ENCODE assay signal across 8 mouse cellular contexts in genomic region chr2:160717269-160717668, GRCm38 (mm10). TPM values are rescaled to one million over a fixed set of nuclear protein-coding genes. Genes with fewer than 3 reads are reported as not detected.
A peak's percentile ranks its signal among the peaks of the same experiment; 100 is the strongest.
DNase-seq lines count a peak whose midpoint lies in the region; ATAC-seq lines count a peak whose summit lies in the region.

No protein-coding gene starts in this region.

- intact Hi-C loops in left cerebral cortex, postnatal 4 days (cut with DNase I), result loop anchor here (5.0 kb wide), 1 partner anchor 170 kb away; no protein-coding TSS in a partner anchor

- DNase-seq in adrenal gland, postnatal 36 days, result peak; percentile 49 to 65
- no peak for DNase-seq in adrenal gland, postnatal 4 days (ENCODE audit: low spot score in 2 of 2)
- DNase-seq in left cerebral cortex, postnatal 4 days, result peak; percentile 57
- DNase-seq in left cerebral cortex, adult 11 months (ENCODE audit: low spot score), result no peak
- DNase-seq in ZHBTc4 (ENCODE audit: low read depth, low spot score), result peak; percentile 76
- DNase-seq in thymus, postnatal 4 days, result peak; percentile 81
- DNase-seq in right cerebral cortex, postnatal 10 days (ENCODE audit: low spot score in 2 of 2), result no peak

- peak; percentile 56 for ATAC-seq in inflammation-experienced regulatory T-cells, adult 6 months

RNA-seq across cellular contexts. Expression of gene Plcg1, which starts 13.8 kb away (rescaled TPM):
- 10 to 100 TPM; 51.7 to 62.2 TPM for total RNA-seq in adrenal gland, postnatal 36 days (2021)
- 100 to 1,000 TPM; 132 TPM for total RNA-seq in adrenal gland, postnatal 4 days (2021)
- total RNA-seq in left cerebral cortex, postnatal 4 days (2021), result 100 to 1,000 TPM; 176 to 190 TPM
- polyA plus RNA-seq in inflammation-experienced regulatory T-cells, adult 6 months (2017; shearing (Covaris generic)), result 10 to 100 TPM; 40.1 to 81.0 (median 60.7) TPM

Comparison
In these comparisons a context has a peak if more than half of its experiments do, and no peak if none do; other contexts are left out.
1. DNase-seq: peak in adrenal gland, postnatal 36 days (2 of 2), left cerebral cortex, postnatal 4 days (single experiment), ZHBTc4 (single experiment) and thymus, postnatal 4 days (single experiment); none in adrenal gland, postnatal 4 days (0 of 2), left cerebral cortex, adult 11 months (single experiment) and right cerebral cortex, postnatal 10 days (0 of 2).